Mouse (Mus musculus) spleen, adult 10 weeks (tissue): ENCODE results near the gene Prr5l. TPM values are rescaled to one million over a fixed set of nuclear protein-coding genes. Genes with fewer than 3 reads are reported as not detected.

ENCODE experiments used
- polyA plus RNA-seq: library from polyadenylated mRNA; stranded (reverse); fragments of 350-450 nt; fragmentation: Illumina TruSeq; extraction: RNeasy Lipid Tissue Mini Kit (QIAGEN cat#74804); gene quantifications from one replicate; pipeline ENCODE4 v1.2.3, GENCODE M21; 2015; ENCODE audit warnings: low replicate concordance; ENCODE audit not compliant: insufficient read depth

Gene Prr5l
- polyA plus RNA-seq, result 9.1 TPM

GRCm38 (mm10) chr2:101882998-101883397 is at the start of gene Prr5l:
Gene Prr5l (minus strand): TSS chr2:101883027.

GRCm38 (mm10) chr2:101885768-101886438 is 3.1 kb upstream of the Prr5l start, which contains the start of gene Commd9:
Gene Commd9 (plus strand): TSS chr2:101886247.

GRCm38 (mm10) chr2:101678236-101679021 is 204.4 kb downstream of the Prr5l start, which contains the start of gene Traf6:
Gene Traf6 (plus strand): TSS chr2:101678429.

Other genes starting within 250 kb of the Prr5l start
- gene Rag1, start 233.5 kb downstream of the Prr5l start, polyA plus RNA-seq, result 0.19 TPM
- gene B230118H07Rik, start 233.5 kb downstream of the Prr5l start, polyA plus RNA-seq, result 12.4 TPM
- 31.3 TPM for gene Traf6, start 204.6 kb downstream of the Prr5l start, polyA plus RNA-seq
- gene Commd9, start 3.2 kb upstream of the Prr5l start, polyA plus RNA-seq, result 10.0 TPM